Comparison of ENCODE assay signal across 8 mouse cellular contexts in the genomic region with DNA sequence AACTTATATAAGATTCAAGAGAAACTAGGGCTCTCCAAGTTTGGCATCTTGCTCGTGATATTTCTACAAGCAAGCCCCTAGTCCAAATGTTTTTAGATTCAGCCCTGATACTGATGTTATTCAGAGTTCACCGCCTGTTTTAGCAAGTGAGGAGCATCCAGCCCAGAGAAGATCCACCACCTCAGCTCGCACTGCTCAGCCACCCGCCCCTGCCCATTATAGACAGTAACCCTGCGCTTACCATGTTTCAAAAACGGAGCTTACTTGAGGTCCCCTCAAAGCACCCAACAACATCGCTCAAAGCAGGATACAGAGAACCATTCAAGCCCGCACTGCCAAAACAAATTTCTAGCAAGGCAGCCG. TPM values are rescaled to one million over a fixed set of nuclear protein-coding genes. Genes with fewer than 3 reads are reported as not detected.
DNase-seq lines count a peak whose midpoint lies in the region; ATAC-seq and TF ChIP-seq lines count a peak whose summit lies in the region.

No protein-coding gene starts in this region.

- ATAC-seq in embryonic facial prominence, embryonic 11.5 days (replicated peaks; ENCODE audit: insufficient number of reproducible peaks, low FRiP score, low TSS enrichment, low read depth): no peak
- ATAC-seq in intestine, embryonic 14.5 days (replicated peaks; ENCODE audit: low FRiP score, low TSS enrichment, low read depth): no peak
- ATAC-seq in neural tube, embryonic 12.5 days (ENCODE audit: low FRiP score, low read depth): no peak

- no peak for TF ChIP-seq CTCF in left cerebral cortex, adult 2 months (IDR thresholded peaks at IDR 0.05)

- no peaks in the 10 kb centered on the region for H3K4me1 ChIP-seq in embryonic facial prominence, embryonic 11.5 days (ENCODE audit: control insufficient read depth, insufficient read depth, low read length)
- peaks cover 3% of the 10 kb centered on the region; the same call in 1 of the 2 replicates for H3K4me1 ChIP-seq in intestine, embryonic 14.5 days (replicated peaks; ENCODE audit: control insufficient read depth, insufficient read depth, low read length)
- peaks cover 12% of the 10 kb centered on the region for H3K4me1 ChIP-seq in neural tube, embryonic 12.5 days

- no peaks in the 10 kb centered on the region for H3K36me3 ChIP-seq in embryonic facial prominence, embryonic 11.5 days (replicated peaks; ENCODE audit: control insufficient read depth, insufficient read depth, low read depth, low read length)
- H3K36me3 ChIP-seq in intestine, embryonic 14.5 days (ENCODE audit: control insufficient read depth, insufficient read depth, low read length): no peaks in the 10 kb centered on the region
- H3K36me3 ChIP-seq in neural tube, embryonic 12.5 days: no peaks in the 10 kb centered on the region

- intact Hi-C loops in left cerebral cortex, adult 2 months (cut with DNase I): no loop called here
- intact Hi-C loops in left cerebral cortex, postnatal 10 days (cut with DNase I): no loop called here

- peak overlapping the region; percentile 32 for H3K4me2 ChIP-seq in embryonic facial prominence, embryonic 11.5 days (ENCODE audit: low read depth, low read length)
- H3K4me2 ChIP-seq in intestine, embryonic 14.5 days (ENCODE audit: low read length): peak overlapping the region; percentile 72
- peak overlapping the region; percentile 68 for H3K4me2 ChIP-seq in neural tube, embryonic 12.5 days (replicated peaks)

- peak overlapping the region; percentile 67 for H3K9ac ChIP-seq in embryonic facial prominence, embryonic 11.5 days (replicated peaks; ENCODE audit: low read length)
- peak overlapping the region; percentile 64 for H3K9ac ChIP-seq in intestine, embryonic 14.5 days (ENCODE audit: low read length)
- H3K9ac ChIP-seq in neural tube, embryonic 12.5 days: peak overlapping the region; percentile 55

- no peaks in the 10 kb centered on the region for H3K9me3 ChIP-seq in embryonic facial prominence, embryonic 11.5 days (replicated peaks; ENCODE audit: control insufficient read depth, low read length)
- no peaks in the 10 kb centered on the region for H3K9me3 ChIP-seq in intestine, embryonic 14.5 days (ENCODE audit: control insufficient read depth, low read length)
- no peaks in the 10 kb centered on the region for H3K9me3 ChIP-seq in neural tube, embryonic 12.5 days

- WGBS in embryonic facial prominence, embryonic 11.5 days: 3% methylated on average over 9 of the region's 9 CpGs
- under 1% methylated on average over 9 of the region's 9 CpGs for WGBS in intestine, embryonic 14.5 days
- 4% methylated on average over 9 of the region's 9 CpGs for WGBS in neural tube, embryonic 12.5 days

- peak overlapping the region; percentile 76; the same call in 1 of the 2 replicates for H3K27ac ChIP-seq in left cerebral cortex, adult 2 months
- H3K27ac ChIP-seq in embryonic facial prominence, embryonic 11.5 days (replicated peaks; ENCODE audit: low read depth, low read length): no peak overlapping the region
- peak overlapping the region; percentile 94 for H3K27ac ChIP-seq in intestine, embryonic 14.5 days (ENCODE audit: low read depth)
- H3K27ac ChIP-seq in neural tube, embryonic 12.5 days: no peak overlapping the region

- H3K4me3 ChIP-seq in left cerebral cortex, adult 2 months: peak overlapping the region; percentile 66
- peak overlapping the region; percentile 57 for H3K4me3 ChIP-seq in embryonic facial prominence, embryonic 11.5 days (ENCODE audit: low read depth, low read length)
- peak overlapping the region; percentile 67 for H3K4me3 ChIP-seq in intestine, embryonic 14.5 days (ENCODE audit: low read depth, low read length)
- peak overlapping the region; percentile 62 for H3K4me3 ChIP-seq in neural tube, embryonic 12.5 days

- DNase-seq in left cerebral cortex, adult 2 months (ENCODE audit: extremely low spot score in 1 of 2, low spot score in 2 of 2): no peak
- DNase-seq in left cerebral cortex, postnatal 10 days (ENCODE audit: extremely low spot score in 1 of 2, low spot score in 2 of 2): no peak
- no peak for DNase-seq in embryonic facial prominence, embryonic 11.5 days (ENCODE audit: low spot score)
- DNase-seq in intestine, embryonic 14.5 days (ENCODE audit: low spot score): no peak
- no peak for DNase-seq in right cerebral cortex, postnatal 36 days (ENCODE audit: low spot score in 2 of 2)
- no peak for DNase-seq in cerebellum, adult 9-11 months
- DNase-seq in cerebellum, postnatal 4 days (ENCODE audit: low spot score in 2 of 2): no peak

- H3K27me3 ChIP-seq in embryonic facial prominence, embryonic 11.5 days (ENCODE audit: control insufficient read depth, insufficient read depth, low read length): no peaks in the 10 kb centered on the region
- no peaks in the 10 kb centered on the region for H3K27me3 ChIP-seq in intestine, embryonic 14.5 days (replicated peaks; ENCODE audit: control insufficient read depth, insufficient read depth, low read length)
- no peaks in the 10 kb centered on the region for H3K27me3 ChIP-seq in neural tube, embryonic 12.5 days (replicated peaks)

RNA-seq across cellular contexts. Expression of a gene that starts 0.6 kb away (rescaled TPM):
- total RNA-seq in left cerebral cortex, adult 2 months (2021): 10 to 100 TPM; 21.8 to 23.2 TPM
- 10 to 100 TPM; 21.6 to 23.1 TPM for total RNA-seq in left cerebral cortex, postnatal 10 days (2021)
- polyA plus RNA-seq in embryonic facial prominence, embryonic 11.5 days (2014; fragmentation: Nextera tagmentation; extraction: Ambion mirVana): 30.7 and 33.0 TPM in 2 replicates
- 19.6 and 23.6 TPM in 2 replicates for polyA plus RNA-seq in intestine, embryonic 14.5 days (2014; fragmentation: Nextera tagmentation; extraction: Ambion mirVana)
- 22.3 and 24.2 TPM in 2 replicates for polyA plus RNA-seq in neural tube, embryonic 12.5 days (2016; fragmentation: Nextera tagmentation; extraction: Ambion mirVana)

Comparison
In these comparisons a context has a peak if more than half of its experiments do, and no peak if none do; other contexts are left out.
1. H3K27ac ChIP-seq: peak in left cerebral cortex, adult 2 months (single experiment) and intestine, embryonic 14.5 days (single experiment); none in embryonic facial prominence, embryonic 11.5 days (single experiment) and neural tube, embryonic 12.5 days (single experiment).
2. Peak in every context shown above with its lines, with median percentiles within 50 percentile points of each other: H3K4me3 ChIP-seq, H3K4me2 ChIP-seq and H3K9ac ChIP-seq.